Mouse (Mus musculus) embryonic facial prominence, embryonic 15.5 days (tissue): Measurements from ENCODE around the gene Eif4e2. TPM values are rescaled to one million over a fixed set of nuclear protein-coding genes. Genes with fewer than 3 reads are reported as not detected.

Source experiments
- ATAC-seq: fragments of 200-750 bp; cut with Nextera tagmentation; 2 replicates; pipeline ENCODE4 v1.8.0; 2017; ENCODE audit warnings: low read depth, moderate TSS enrichment; ENCODE audit not compliant: insufficient number of reproducible peaks, low FRiP score, low TSS enrichment
- H3K27ac ChIP-seq: fragments of 300-500 bp; sonication (generic); replicated peaks from 2 replicates; pipeline ENCODE4 v1.5.1; 2015; ENCODE audit warnings: mild to moderate bottlenecking, inconsistent platforms
- H3K27me3 ChIP-seq: fragments of 300-500 bp; sonication (generic); 2 replicates; pipeline ENCODE4 v1.6.1; 2015; ENCODE audit warnings: inconsistent platforms
- H3K36me3 ChIP-seq: fragments of 300-500 bp; sonication (generic); 2 replicates; pipeline ENCODE4 v1.6.1; 2015; ENCODE audit warnings: mild to moderate bottlenecking, inconsistent platforms
- H3K4me1 ChIP-seq: fragments of 300-500 bp; sonication (generic); 2 replicates; pipeline ENCODE4 v1.6.1; 2015; ENCODE audit warnings: inconsistent platforms
- H3K4me2 ChIP-seq: fragments of 300-500 bp; sonication (generic); replicated peaks from 2 replicates; pipeline ENCODE4 v1.6.1; 2015; ENCODE audit warnings: mild to moderate bottlenecking, inconsistent platforms
- H3K4me3 ChIP-seq: fragments of 300-500 bp; sonication (generic); replicated peaks from 2 replicates; pipeline ENCODE4 v1.5.1; 2015; ENCODE audit warnings: mild to moderate bottlenecking, inconsistent platforms
- H3K9ac ChIP-seq: fragments of 300-500 bp; sonication (generic); 2 replicates; pipeline ENCODE4 v1.6.1; 2015; ENCODE audit warnings: inconsistent platforms
- H3K9me3 ChIP-seq: fragments of 300-500 bp; sonication (generic); replicated peaks from 2 replicates; pipeline ENCODE4 v1.6.1; 2016; ENCODE audit warnings: inconsistent platforms
- WGBS: fragments of 180-500 bp; shearing (Covaris S2); methylation state at CpG from one replicate; pipeline ENCODE4 v1.1.7; 2015; 5-methylcytosine and 5-hydroxymethylcytosine counted together
- polyA plus RNA-seq: library from polyadenylated mRNA; unstranded; fragments of >200 nt; fragmentation: Nextera tagmentation; extraction: Ambion mirVana; gene quantifications from 2 replicates; pipeline ENCODE4 v1.2.1, GENCODE M21; 2015

Gene Eif4e2
- polyA plus RNA-seq, 1 experiment from 2014 or later, result 167 TPM

GRCm38 (mm10) chr1:87264134-87265006 is 50.7 kb downstream of the Eif4e2 start, which contains the start of gene Efhd1:
Gene Efhd1 (plus strand): TSS chr1:87264363.
- peak; percentile 34; the same call in 1 of the 2 replicates for ATAC-seq
- WGBS, result under 1% methylated on average over 70 of the region's 70 CpGs

DNA sequence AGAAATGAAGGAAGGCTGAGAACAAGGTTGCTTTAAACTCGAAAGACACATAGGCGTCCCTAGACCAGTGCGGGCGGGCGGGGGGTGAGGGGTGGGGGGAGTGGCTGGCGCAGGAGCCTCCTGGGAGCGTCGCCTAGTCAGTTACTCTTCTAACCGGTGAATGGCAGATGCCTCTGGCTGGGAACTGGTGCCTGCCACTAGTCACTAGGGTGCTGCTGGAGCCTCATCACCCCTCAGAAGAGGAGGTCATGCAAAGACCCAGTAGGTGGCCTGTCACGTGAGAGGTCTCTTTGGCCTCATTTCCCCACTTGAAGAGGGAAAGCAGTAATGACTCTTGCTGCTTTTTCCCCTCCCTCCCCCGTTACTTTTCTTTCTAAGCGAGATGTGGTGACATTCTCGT is 51.5 kb downstream of the Eif4e2 start:
- ATAC-seq, result 0 out of 2 replicates have a peak, but pooled peaks have one; percentile 34
- H3K27me3 ChIP-seq, result peaks cover 72% of the 10 kb centered on the region
- WGBS, result 2% methylated on average over 13 of the region's 13 CpGs
- peak overlapping the region; percentile 52 for H3K4me3 ChIP-seq
- H3K9me3 ChIP-seq, result no peaks in the 10 kb centered on the region
- no peaks in the 10 kb centered on the region for H3K36me3 ChIP-seq
- H3K27ac ChIP-seq, result no peak overlapping the region
- peaks cover 27% of the 10 kb centered on the region for H3K4me1 ChIP-seq
- H3K4me2 ChIP-seq, result peak overlapping the region; percentile 98
- H3K9ac ChIP-seq, result no peak overlapping the region

More at GRCm38 (mm10) chr1:87264134-87265006, 50.7 kb downstream of the Eif4e2 start, which contains the start of gene Efhd1:
- no peaks in the 10 kb centered on the region for H3K36me3 ChIP-seq
- peaks cover 25% of the 10 kb centered on the region for H3K4me1 ChIP-seq
- H3K9me3 ChIP-seq, result no peaks in the 10 kb centered on the region
- H3K27me3 ChIP-seq, result peaks cover 77% of the 10 kb centered on the region
- 0 out of 2 replicates have a peak within 1 kb of the TSS, but pooled peaks have one; percentile 12 for H3K9ac ChIP-seq
- H3K4me3 ChIP-seq, result peak within 1 kb of the TSS; percentile 52
- peak within 1 kb of the TSS; percentile 98 for H3K4me2 ChIP-seq
- no peak within 1 kb of the TSS for H3K27ac ChIP-seq

DNA sequence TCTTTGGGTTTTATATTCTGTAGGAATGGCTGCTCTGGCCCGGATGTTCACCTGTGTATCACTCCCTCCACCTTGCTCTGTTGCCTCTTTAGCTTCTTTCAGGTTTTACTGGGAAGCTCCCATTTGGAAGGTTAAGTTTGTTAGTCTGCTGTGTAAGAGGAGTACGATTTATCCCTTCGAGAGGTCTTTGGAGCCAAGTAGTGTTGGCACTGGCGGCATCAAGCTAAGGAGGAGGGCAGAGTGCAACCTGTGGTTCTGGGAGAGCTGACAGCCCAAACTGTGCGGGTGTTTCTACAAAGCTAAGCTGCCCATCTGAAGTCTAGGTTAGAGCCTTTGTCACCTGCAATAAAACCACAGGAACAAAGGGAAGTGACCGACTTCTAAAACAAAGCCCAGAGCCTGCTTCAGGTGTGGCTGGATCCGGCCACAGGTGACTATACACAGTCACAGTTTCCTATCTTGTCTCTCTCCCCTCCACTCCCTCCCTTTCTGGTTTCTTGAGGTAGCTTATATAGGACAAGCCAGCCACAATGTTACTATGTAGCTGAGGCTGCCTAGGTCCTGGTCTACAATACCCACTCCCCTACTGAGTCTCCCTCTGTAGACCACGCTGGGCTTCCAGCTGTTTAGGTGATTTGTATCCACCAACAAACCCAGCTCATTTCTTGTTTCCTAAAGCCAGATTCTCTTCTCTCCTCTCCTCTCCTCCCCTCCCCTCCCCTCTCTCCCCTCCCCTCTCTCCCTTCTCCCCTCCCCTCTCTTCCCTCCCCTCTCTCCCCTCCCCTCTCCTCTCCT is 52.8 kb downstream of the Eif4e2 start:
- Histone ChIP-seq H3K27me3 (peaks cover 65% of the 10 kb centered on the region), H3K9me3 (no peaks in the 10 kb centered on the region), H3K4me3 (no peak overlapping the region), H3K9ac (no peak overlapping the region), H3K36me3 (no peaks in the 10 kb centered on the region), H3K4me2 (no peak overlapping the region), H3K27ac (no peak overlapping the region), H3K4me1 (peaks cover 40% of the 10 kb centered on the region)
- ATAC-seq, result no peak
- WGBS, result 34% methylated on average over 8 of the region's 8 CpGs

DNA sequence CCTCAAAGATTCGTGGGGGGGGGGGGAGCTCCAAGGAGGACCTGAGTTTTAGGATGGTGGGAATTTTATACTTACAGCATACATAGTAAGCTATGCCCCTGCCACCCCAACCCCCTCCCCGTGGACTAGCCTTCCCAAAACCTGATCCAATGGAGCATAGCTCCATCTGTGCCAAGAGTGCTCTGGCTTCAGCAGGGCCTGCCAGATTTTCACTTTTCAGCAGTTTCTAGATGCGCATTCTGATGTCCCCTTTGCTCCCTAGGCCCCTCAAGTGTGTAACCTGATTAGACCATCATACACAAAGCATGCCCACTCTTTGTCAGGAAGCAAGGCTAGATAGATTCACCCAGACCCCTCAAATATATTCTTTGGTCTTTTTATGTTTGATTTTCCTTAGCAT is 56.5 kb downstream of the Eif4e2 start:
- H3K27ac ChIP-seq, result peak overlapping the region; percentile 78
- H3K4me1 ChIP-seq, result peaks cover 28% of the 10 kb centered on the region
- peak overlapping the region; percentile 27 for H3K4me2 ChIP-seq
- ATAC-seq, result no peak
- no peaks in the 10 kb centered on the region for H3K36me3 ChIP-seq
- 29% methylated on average over 3 of the region's 3 CpGs for WGBS
- no peaks in the 10 kb centered on the region for H3K9me3 ChIP-seq
- peaks cover 27% of the 10 kb centered on the region for H3K27me3 ChIP-seq
- H3K9ac ChIP-seq, result no peak overlapping the region
- H3K4me3 ChIP-seq, result no peak overlapping the region

DNA sequence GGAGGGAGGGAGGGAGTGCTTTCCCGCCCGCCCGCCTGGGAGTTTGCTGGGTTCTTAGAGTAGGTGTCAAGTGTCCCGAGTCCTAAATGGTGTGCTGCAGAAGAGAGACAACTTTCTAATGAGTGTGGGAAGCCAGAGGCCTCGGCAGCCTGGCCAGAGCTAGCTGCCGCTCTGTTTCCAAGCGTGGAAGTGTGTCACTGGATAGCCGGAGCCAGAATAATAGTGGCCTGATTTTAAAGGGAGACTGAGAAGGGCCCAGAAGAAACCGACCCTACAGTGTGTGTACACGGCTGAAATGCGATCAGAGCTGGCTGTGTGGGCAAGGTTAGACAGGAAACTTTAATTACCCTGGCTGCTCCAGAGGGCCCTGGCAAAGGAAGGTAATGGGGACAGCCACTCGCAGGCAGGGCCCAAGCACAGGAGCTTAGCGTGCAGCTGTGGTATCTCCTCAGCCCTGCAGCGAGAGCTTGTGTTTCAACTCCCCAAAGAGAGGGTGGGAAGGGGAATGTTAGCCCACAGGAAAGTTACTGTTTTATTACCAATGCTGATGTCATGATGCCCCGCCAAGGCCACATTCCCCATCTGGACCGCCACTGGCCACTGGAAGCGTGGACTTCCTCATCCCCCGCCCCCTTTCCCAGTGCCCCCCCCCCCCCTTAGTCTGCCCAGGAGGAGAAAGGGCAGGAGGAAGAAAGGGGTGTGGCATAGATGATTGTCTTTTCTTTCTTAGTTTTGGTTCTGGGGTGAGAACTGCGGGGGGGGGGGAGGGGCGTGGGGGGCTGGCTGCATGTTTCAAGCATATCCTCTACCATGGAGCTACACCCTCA is 57.1 kb downstream of the Eif4e2 start:
- peak overlapping the region; percentile 27 for H3K4me2 ChIP-seq
- H3K9ac ChIP-seq, result no peak overlapping the region
- no peaks in the 10 kb centered on the region for H3K9me3 ChIP-seq
- H3K27me3 ChIP-seq, result peaks cover 21% of the 10 kb centered on the region
- no peaks in the 10 kb centered on the region for H3K36me3 ChIP-seq
- peak overlapping the region; percentile 78 for H3K27ac ChIP-seq
- peaks cover 23% of the 10 kb centered on the region for H3K4me1 ChIP-seq
- H3K4me3 ChIP-seq, result no peak overlapping the region
- peak; percentile 66 for ATAC-seq
- WGBS, result 9% methylated on average over 20 of the region's 20 CpGs

DNA sequence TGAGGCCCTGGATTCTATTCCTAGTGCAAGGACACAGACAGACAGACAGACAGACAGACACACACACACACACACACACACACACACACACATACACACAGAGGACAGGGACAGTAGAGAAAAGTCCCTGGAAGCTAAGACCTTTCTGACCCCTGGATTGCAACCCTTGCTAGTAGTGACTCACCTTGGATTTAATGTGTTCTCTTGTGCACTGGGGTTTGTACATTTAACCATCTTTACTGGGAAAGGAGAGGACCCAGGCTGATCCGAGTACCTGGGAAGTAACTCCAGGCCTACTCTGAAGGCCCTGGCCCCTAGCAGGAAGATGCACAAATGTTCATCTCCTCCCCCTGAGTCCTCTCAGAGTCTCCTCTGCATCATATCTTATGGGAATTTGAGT is 57.9 kb downstream of the Eif4e2 start:
- Histone ChIP-seq H3K9ac (no peak overlapping the region), H3K4me3 (no peak overlapping the region), H3K4me2 (0 out of 2 replicates have a peak overlapping the region, but pooled peaks have one; percentile 27), H3K36me3 (no peaks in the 10 kb centered on the region), H3K27ac (peak overlapping the region; percentile 78; the same call in 1 of the 2 replicates), H3K9me3 (no peaks in the 10 kb centered on the region), H3K4me1 (peaks cover 23% of the 10 kb centered on the region), H3K27me3 (peaks cover 14% of the 10 kb centered on the region)
- WGBS, result 67% methylated on average over 1 of the region's 1 CpGs
- no peak for ATAC-seq

DNA sequence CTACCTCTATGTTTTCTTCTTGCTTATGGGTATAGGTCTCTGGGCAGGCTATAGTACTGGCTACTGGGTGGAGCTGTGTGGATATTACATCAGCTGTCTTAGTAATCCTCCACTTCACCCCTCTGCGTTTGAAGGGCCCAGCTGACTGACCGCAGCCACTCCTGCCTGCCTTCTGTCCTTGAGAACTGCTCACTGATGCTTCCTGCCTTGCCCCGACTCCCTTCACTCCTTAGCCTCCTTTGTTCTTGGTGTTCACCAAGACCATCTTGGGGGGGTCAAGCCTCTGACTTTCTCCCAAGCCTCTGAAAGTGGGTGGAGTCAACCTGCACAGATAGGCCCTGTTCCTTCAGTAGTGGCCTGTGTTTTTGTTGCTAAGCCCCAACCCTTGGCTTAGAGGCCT is 58.7 kb downstream of the Eif4e2 start:
- ATAC-seq, result no peak
- H3K4me3 ChIP-seq, result no peak overlapping the region
- no peak overlapping the region for H3K27ac ChIP-seq
- WGBS, result 55% methylated on average over 3 of the region's 3 CpGs
- H3K9me3 ChIP-seq, result no peaks in the 10 kb centered on the region
- H3K27me3 ChIP-seq, result peaks cover 9% of the 10 kb centered on the region
- H3K9ac ChIP-seq, result no peak overlapping the region
- no peak overlapping the region for H3K4me2 ChIP-seq
- peaks cover 23% of the 10 kb centered on the region for H3K4me1 ChIP-seq
- H3K36me3 ChIP-seq, result no peaks in the 10 kb centered on the region

GRCm38 (mm10) chr1:87273514-87273942 is 59.8 kb downstream of the Eif4e2 start:
- Histone ChIP-seq H3K36me3 (no peaks in the 10 kb centered on the region), H3K4me2 (no peak overlapping the region), H3K27ac (no peak overlapping the region), H3K9me3 (no peaks in the 10 kb centered on the region), H3K4me3 (no peak overlapping the region), H3K9ac (no peak overlapping the region), H3K27me3 (0 out of 2 replicates have a peak, but pooled peaks cover 2% of the 10 kb centered on the region), H3K4me1 (peaks cover 23% of the 10 kb centered on the region)
- ATAC-seq, result no peak
- 55% methylated on average over 3 of the region's 3 CpGs for WGBS

GRCm38 (mm10) chr1:87274134-87274533 is 60.4 kb downstream of the Eif4e2 start:
- Histone ChIP-seq H3K27ac (0 out of 2 replicates have a peak overlapping the region, but pooled peaks have one; percentile 2), H3K4me2 (no peak overlapping the region), H3K27me3 (no peaks in the 10 kb centered on the region), H3K36me3 (no peaks in the 10 kb centered on the region), H3K4me3 (no peak overlapping the region), H3K9me3 (no peaks in the 10 kb centered on the region), H3K4me1 (peaks cover 23% of the 10 kb centered on the region), H3K9ac (no peak overlapping the region)
- ATAC-seq, result no peak
- WGBS, result 55% methylated on average over 4 of the region's 4 CpGs

GRCm38 (mm10) chr1:87275151-87275550 is 61.4 kb downstream of the Eif4e2 start:
- Histone ChIP-seq H3K9ac (no peak overlapping the region), H3K27ac (no peak overlapping the region), H3K4me3 (no peak overlapping the region), H3K4me1 (peaks cover 22% of the 10 kb centered on the region), H3K36me3 (no peaks in the 10 kb centered on the region), H3K4me2 (no peak overlapping the region), H3K27me3 (no peaks in the 10 kb centered on the region), H3K9me3 (no peaks in the 10 kb centered on the region)
- WGBS, result 82% methylated on average over 12 of the region's 12 CpGs
- ATAC-seq, result no peak
